Comparison of ENCODE assay signal across 22 mouse cellular contexts in the genomic region with DNA sequence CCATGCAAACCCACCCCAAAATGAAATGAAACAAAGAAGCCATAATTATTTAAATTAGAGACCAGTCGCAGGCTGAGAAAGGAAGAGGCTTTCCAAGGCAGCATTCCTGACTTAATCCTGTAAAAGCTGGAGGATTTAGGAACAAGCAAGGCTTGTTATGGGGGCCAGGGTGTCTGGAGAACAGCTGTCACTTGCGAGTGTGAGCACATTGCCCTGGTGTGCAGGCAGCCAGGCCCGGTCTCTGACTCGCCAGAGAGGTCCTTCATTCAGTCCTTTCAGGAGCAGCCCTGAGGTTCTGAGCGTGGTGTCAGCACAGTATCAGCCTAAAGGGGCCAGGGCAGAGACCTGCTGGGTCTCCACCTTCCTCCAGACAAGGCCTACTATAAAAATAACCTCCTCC. TPM values are rescaled to one million over a fixed set of nuclear protein-coding genes. Genes with fewer than 3 reads are reported as not detected.
DNase-seq lines count a peak whose midpoint lies in the region; ATAC-seq and TF ChIP-seq lines count a peak whose summit lies in the region.
"Had no signal": no experiment of that assay in that cellular context is flagged by ENCODE, and none has a peak within 500 bp of the region (broad histone marks: within the 10 kb centered on the region; RNA-seq: fewer than 3 reads in every experiment).

No protein-coding gene starts in this region.

- no peaks in the 10 kb centered on the region for H3K9me3 ChIP-seq in lung, embryonic 14.5 days (ENCODE audit: low read depth, low read length)
- no peaks in the 10 kb centered on the region for H3K9me3 ChIP-seq in embryonic facial prominence, embryonic 10.5 days
- H3K9me3 ChIP-seq in embryonic facial prominence, embryonic 15.5 days (replicated peaks) = no peaks in the 10 kb centered on the region
- H3K9me3 ChIP-seq: limb, embryonic 15.5 days; liver, embryonic 15.5 days had no signal

- no peak overlapping the region for H3K4me2 ChIP-seq in lung, embryonic 14.5 days
- no peak overlapping the region for H3K4me2 ChIP-seq in embryonic facial prominence, embryonic 15.5 days (replicated peaks)
- H3K4me2 ChIP-seq: limb, embryonic 15.5 days; liver, embryonic 15.5 days had no signal

- TF ChIP-seq CTCF in lung, embryonic 14.5 days (IDR thresholded peaks at IDR 0.05; ENCODE audit: low read depth) = no peak

- H3K4me1 ChIP-seq in lung, embryonic 14.5 days (ENCODE audit: insufficient read depth) = no peaks in the 10 kb centered on the region
- H3K4me1 ChIP-seq in embryonic facial prominence, embryonic 10.5 days = peaks cover 31% of the 10 kb centered on the region
- H3K4me1 ChIP-seq in embryonic facial prominence, embryonic 15.5 days = peaks cover 29% of the 10 kb centered on the region
- H3K4me1 ChIP-seq: liver, embryonic 15.5 days had no signal

- H3K27ac ChIP-seq in lung, embryonic 14.5 days (ENCODE audit: low read depth) = no peak overlapping the region
- H3K27ac ChIP-seq in embryonic facial prominence, embryonic 10.5 days (replicated peaks) = peak overlapping the region; percentile 49; the same call in 1 of the 2 replicates
- no peak overlapping the region; the same call in 1 of the 2 replicates for H3K27ac ChIP-seq in embryonic facial prominence, embryonic 15.5 days (replicated peaks)
- H3K27ac ChIP-seq: limb, embryonic 15.5 days; liver, embryonic 15.5 days had no signal

- no peak overlapping the region for H3K9ac ChIP-seq in lung, embryonic 14.5 days
- H3K9ac ChIP-seq in embryonic facial prominence, embryonic 15.5 days = no peak overlapping the region
- H3K9ac ChIP-seq: limb, embryonic 15.5 days; liver, embryonic 15.5 days had no signal

- no peak for ATAC-seq in lung, embryonic 14.5 days (ENCODE audit: insufficient read depth)
- peak; percentile 36; the same call in 1 of the 2 replicates for ATAC-seq in embryonic facial prominence, embryonic 15.5 days (ENCODE audit: insufficient number of reproducible peaks, low FRiP score, low TSS enrichment, low read depth)
- ATAC-seq: hindbrain, embryonic 16.5 days; lung, postnatal 0 days had no signal

- DNase-seq in lung, embryonic 14.5 days = peak; percentile 30
- no peak for DNase-seq in lung, postnatal 10 days
- DNase-seq in embryonic facial prominence, embryonic 10.5 days (ENCODE audit: low spot score) = no peak
- DNase-seq in retina, postnatal 7 days (ENCODE audit: low read depth, low spot score) = peak; percentile 24
- no peak for DNase-seq in left cerebral cortex, adult 11 months (ENCODE audit: low spot score)
- DNase-seq in adrenal gland, postnatal 14 days = no peak
- DNase-seq in left cerebral cortex, adult 18-20 months (ENCODE audit: low spot score in 2 of 2) = no peak
- DNase-seq: adrenal gland, adult 2 months; B cell, adult 2 months; cerebellum, postnatal 14 days; kidney, adult 2 months; kidney, postnatal 25 days; thymus, postnatal 4 days had no signal

- WGBS in lung, embryonic 14.5 days = 56% methylated on average over 5 of the region's 5 CpGs
- 58% methylated on average over 5 of the region's 5 CpGs for WGBS in embryonic facial prominence, embryonic 10.5 days
- WGBS in embryonic facial prominence, embryonic 15.5 days = 30% methylated on average over 5 of the region's 5 CpGs

- no peaks in the 10 kb centered on the region for H3K27me3 ChIP-seq in lung, embryonic 14.5 days (ENCODE audit: insufficient read depth, low read length)
- H3K27me3 ChIP-seq in embryonic facial prominence, embryonic 10.5 days (replicated peaks; ENCODE audit: low read depth, poor library complexity, severe bottlenecking) = no peaks in the 10 kb centered on the region
- H3K27me3 ChIP-seq in embryonic facial prominence, embryonic 15.5 days = no peaks in the 10 kb centered on the region
- H3K27me3 ChIP-seq: limb, embryonic 15.5 days had no signal

- no peaks in the 10 kb centered on the region for H3K36me3 ChIP-seq in lung, embryonic 14.5 days (ENCODE audit: insufficient read depth)
- peaks cover 7% of the 10 kb centered on the region; the same call in 1 of the 2 replicates for H3K36me3 ChIP-seq in embryonic facial prominence, embryonic 10.5 days (replicated peaks)
- H3K36me3 ChIP-seq in embryonic facial prominence, embryonic 15.5 days = no peaks in the 10 kb centered on the region
- H3K36me3 ChIP-seq: limb, embryonic 15.5 days; liver, embryonic 15.5 days had no signal

- H3K4me3 ChIP-seq in lung, embryonic 14.5 days (ENCODE audit: low read depth, low read length) = no peak overlapping the region
- no peak overlapping the region for H3K4me3 ChIP-seq in embryonic facial prominence, embryonic 10.5 days
- H3K4me3 ChIP-seq in embryonic facial prominence, embryonic 15.5 days (replicated peaks) = no peak overlapping the region
- H3K4me3 ChIP-seq: limb, embryonic 15.5 days; liver, embryonic 15.5 days had no signal

RNA-seq across cellular contexts. Expression of gene Vwa2, which starts 14.6 kb away (rescaled TPM):
- 10.3 and 11.5 TPM in 2 replicates for polyA plus RNA-seq in lung, embryonic 14.5 days (2014; fragmentation: Nextera tagmentation; extraction: Ambion mirVana)
- 5.7 and 6.4 TPM in 2 replicates for polyA plus RNA-seq in embryonic facial prominence, embryonic 10.5 days (2016; fragmentation: Nextera tagmentation; extraction: Ambion mirVana)
- polyA plus RNA-seq in embryonic facial prominence, embryonic 15.5 days (2015; fragmentation: Nextera tagmentation; extraction: Ambion mirVana) = 9.9 TPM in 2 replicates
- not detected in 2 replicates for total RNA-seq in adrenal gland, postnatal 14 days (2021)
- total RNA-seq in left cerebral cortex, adult 18-20 months (2021) = not detected
- total RNA-seq: adrenal gland, adult 2 months; gastrocnemius, adult 18-20 months; hematopoietic stem cell, adult 5-6 weeks; layer of hippocampus, adult 8-10 months; megakaryocyte progenitor cell, adult 5-6 weeks had no signal
- polyA plus RNA-seq: adrenal gland, adult 2 months; liver, embryonic 15.5 days had no signal

Comparison
In these comparisons a context has a peak if more than half of its experiments do, and no peak if none do; other contexts are left out.
1. DNase-seq: peak in lung, embryonic 14.5 days (single experiment) and retina, postnatal 7 days (single experiment); none in lung, postnatal 10 days (single experiment), embryonic facial prominence, embryonic 10.5 days (single experiment), left cerebral cortex, adult 11 months (single experiment), adrenal gland, postnatal 14 days (single experiment) and left cerebral cortex, adult 18-20 months (0 of 2).